Mouse (Mus musculus): ENCODE measurements around the gene Eya2.

GRCm38 (mm10) chr2:165703033-165703805 lies 108.4 kb downstream of the Eya2 start:
- TF ChIP-seq POLR2A (IDR thresholded peaks at IDR 0.05; ENCODE audit: extremely low read depth, insufficient read depth, low read length) (no peak), CTCF (IDR thresholded peaks at IDR 0.05; ENCODE audit: low read depth, low read length) (no peak)

Measured in liver, adult 2 months (tissue).